Mouse (Mus musculus): ENCODE data around the gene Tpcn1.

DNA sequence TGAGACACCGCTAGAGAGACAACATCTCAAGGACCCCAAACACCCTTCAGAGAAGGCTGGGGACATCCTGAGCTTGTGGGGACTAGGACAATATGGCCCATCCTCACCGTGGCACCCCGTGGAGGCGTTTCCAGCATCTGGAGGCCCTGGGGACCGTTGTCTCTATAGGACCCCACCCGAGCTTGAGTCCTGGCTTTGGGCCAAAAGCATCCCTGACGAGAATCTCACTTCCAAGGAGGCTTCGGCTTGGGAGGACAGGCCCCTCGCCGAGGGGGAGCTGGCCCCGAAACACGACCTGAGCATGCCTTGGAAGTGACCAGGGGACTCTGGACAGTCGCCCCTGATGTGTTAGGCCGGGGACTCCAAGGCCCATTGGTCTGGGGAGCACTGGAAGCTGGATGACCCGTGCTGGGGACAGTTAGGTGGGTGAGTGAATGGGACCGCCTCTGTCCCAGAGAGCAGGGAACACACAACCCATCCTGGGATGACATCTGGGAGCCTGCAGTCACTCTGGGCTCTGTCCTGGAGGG, 20.8 kb upstream of the Tpcn1 start:
- TF ChIP-seq GATA1 (IDR thresholded peaks at IDR 0.05; ENCODE audit: borderline replicate concordance, low read length) (no peak), FLI1 (IDR thresholded peaks at IDR 0.05; ENCODE audit: low read length) (no peak)

All from megakaryocyte, embryonic 14.5 days (primary cell).